Mouse (Mus musculus) CH12.LX (cell line): ENCODE data around the gene Mb.

Experiments
- CTCF ChIP-seq, 2 experiments: IDR thresholded peaks in 1 of 2; conservative IDR thresholded peaks in 1 of 2; 2 replicates each; pipeline ENCODE4 v1.5.1; 2011 to 2012; ENCODE audit warnings: low read depth in 2 of 2, low read length in 2 of 2, improper control_type of control experiment in 1 of 2, inconsistent platforms in 1 of 2, mild to moderate bottlenecking in 1 of 2, moderate library complexity in 1 of 2
- E2F4 ChIP-seq: IDR thresholded peaks from 2 replicates; pipeline ENCODE4 v1.6.1; 2011; ENCODE audit warnings: low read depth, low read length, improper control_type of control experiment; ENCODE audit not compliant: insufficient replicate concordance
- GABPA ChIP-seq: IDR thresholded peaks from 2 replicates; pipeline ENCODE4 v1.6.1; 2012; ENCODE audit warnings: low read depth, low read length, improper control_type of control experiment, inconsistent platforms; ENCODE audit not compliant: insufficient replicate concordance
- MAFK ChIP-seq: IDR thresholded peaks from 2 replicates; pipeline ENCODE4 v1.6.1; 2011; ENCODE audit warnings: low read length, improper control_type of control experiment; ENCODE audit not compliant: insufficient replicate concordance
- MEF2A ChIP-seq: IDR thresholded peaks from 2 replicates; pipeline ENCODE4 v1.6.1; 2014; ENCODE audit warnings: low read depth, mild to moderate bottlenecking, inconsistent platforms, low read length, improper control_type of control experiment, borderline replicate concordance
- MXI1 ChIP-seq: IDR thresholded peaks from 2 replicates; pipeline ENCODE4 v1.6.1; 2011; ENCODE audit warnings: mild to moderate bottlenecking, low read depth, low read length, improper control_type of control experiment
- POLR2A ChIP-seq: IDR thresholded peaks from 2 replicates; pipeline ENCODE4 v1.6.1; 2011; ENCODE audit warnings: low read depth, mild to moderate bottlenecking, improper control_type of control experiment, low read length
- POLR2AphosphoS2 ChIP-seq: IDR thresholded peaks from 2 replicates; pipeline ENCODE4 v1.6.1; 2011; ENCODE audit warnings: low read depth, low read length, improper control_type of control experiment
- SIN3A ChIP-seq: IDR thresholded peaks from 2 replicates; pipeline ENCODE4 v1.6.1; 2012; ENCODE audit warnings: low read length, improper control_type of control experiment, inconsistent platforms
- USF1 ChIP-seq: IDR thresholded peaks from 2 replicates; pipeline ENCODE4 v1.6.1; 2014; ENCODE audit warnings: low read depth, mild to moderate bottlenecking, inconsistent platforms, low read length, improper control_type of control experiment
- ZNF384 ChIP-seq: IDR thresholded peaks from 2 replicates; pipeline ENCODE4 v1.6.1; 2012; ENCODE audit warnings: low read depth, low read length, improper control_type of control experiment, inconsistent platforms

- no peak for TF ChIP-seq POLR2A
- TF ChIP-seq CTCF (conservative IDR thresholded peaks at IDR 0.05 in 1 of 2, IDR thresholded peaks at IDR 0.05 in 1 of 2; ENCODE audit: low read depth in 2 of 2, low read length in 2 of 2) = no peak
- TF ChIP-seq E2F4 = no peak
- no peak for TF ChIP-seq MXI1
- no peak for TF ChIP-seq ZNF384
- TF ChIP-seq POLR2AphosphoS2 = no peak
- no peak for TF ChIP-seq SIN3A
- TF ChIP-seq MAFK = no peak
- TF ChIP-seq MEF2A = no peak
- no peak for TF ChIP-seq USF1
- no peak for TF ChIP-seq GABPA
Observed at GRCm38 (mm10) chr15:76979799-76980198, 70.7 kb downstream of the Mb start.
